Mouse (Mus musculus) CH12.LX (cell line): ENCODE measurements around the gene Ckap5. TPM values are rescaled to one million over a fixed set of nuclear protein-coding genes. Genes with fewer than 3 reads are reported as not detected.

Experiments
- DNase-seq: peaks from one replicate; pipeline ENCODE4 v3.0.0-alpha.2; 2013; ENCODE audit errors: extremely low read depth
- H3K27ac ChIP-seq: 2 replicates; pipeline ENCODE4 v1.5.1; 2012; ENCODE audit warnings: low read depth, mild to moderate bottlenecking, control low read depth, moderate library complexity; ENCODE audit not compliant: insufficient read depth
- H3K27me3 ChIP-seq: replicated peaks from 2 replicates; pipeline ENCODE3; 2012; ENCODE audit warnings: inconsistent platforms
- H3K36me3 ChIP-seq, 2 experiments: replicated peaks in 1 of 2; 2 replicates each; pipeline versions ENCODE3 to v1.6.1; 2012; ENCODE audit warnings: inconsistent platforms in 1 of 2, low read length in 1 of 2, mild to moderate bottlenecking in 1 of 2, mixed read lengths in 1 of 2, moderate library complexity in 1 of 2; ENCODE audit not compliant: control insufficient read depth in 1 of 2, insufficient read depth in 1 of 2
- H3K4me1 ChIP-seq, 2 experiments: 2 replicates each; pipeline ENCODE4 v1.6.1; 2012; ENCODE audit warnings: inconsistent platforms in 1 of 2, moderate library complexity in 1 of 2; ENCODE audit not compliant: insufficient read depth in 2 of 2, control insufficient read depth in 1 of 2
- H3K4me2 ChIP-seq: 2 replicates; pipeline ENCODE4 v1.6.1; 2012; ENCODE audit warnings: low read depth, mild to moderate bottlenecking, control low read depth; ENCODE audit not compliant: poor library complexity, insufficient read depth, severe bottlenecking
- H3K4me3 ChIP-seq, 3 experiments: fragments of 150-350 bp in 1 of 3; sonication (generic) in 1 of 3; replicated peaks in 1 of 3; 2 replicates each; pipeline versions ENCODE3 to v1.5.1; 2011 to 2012; ENCODE audit warnings: low read depth in 2 of 3, low read length in 2 of 3, mild to moderate bottlenecking in 2 of 3, moderate library complexity in 2 of 3, control low read depth in 1 of 3, improper control_type of control experiment in 1 of 3, inconsistent platforms in 1 of 3, mixed read lengths in 1 of 3; ENCODE audit not compliant: poor library complexity in 1 of 3
- H3K79me2 ChIP-seq: replicated peaks from 2 replicates; pipeline ENCODE4 v1.6.1; 2012; ENCODE audit warnings: mild to moderate bottlenecking, moderate library complexity; ENCODE audit not compliant: control insufficient read depth, poor library complexity, insufficient read depth, severe bottlenecking; ENCODE audit errors: extremely low read depth
- H3K9ac ChIP-seq: 2 replicates; pipeline ENCODE4 v1.6.1; 2012; ENCODE audit warnings: low read depth, mild to moderate bottlenecking, control low read depth, moderate library complexity; ENCODE audit not compliant: insufficient read depth
- H3K9me3 ChIP-seq: replicated peaks from 2 replicates; pipeline ENCODE3; 2012; ENCODE audit warnings: low read length, inconsistent platforms, mixed read lengths
- CHD2 ChIP-seq: IDR thresholded peaks from 2 replicates; pipeline ENCODE4 v1.6.1; 2011; ENCODE audit warnings: low read length, improper control_type of control experiment
- CTCF ChIP-seq, 2 experiments: IDR thresholded peaks in 1 of 2; conservative IDR thresholded peaks in 1 of 2; 2 replicates each; pipeline ENCODE4 v1.5.1; 2011 to 2012; ENCODE audit warnings: low read depth in 2 of 2, low read length in 2 of 2, improper control_type of control experiment in 1 of 2, inconsistent platforms in 1 of 2, mild to moderate bottlenecking in 1 of 2, moderate library complexity in 1 of 2
- ELF1 ChIP-seq: IDR thresholded peaks from 2 replicates; pipeline ENCODE4 v1.6.1; 2014; ENCODE audit warnings: low read depth, mild to moderate bottlenecking, inconsistent platforms, low read length, improper control_type of control experiment
- ETS1 ChIP-seq: conservative IDR thresholded peaks from 2 replicates; pipeline ENCODE4 v1.6.1; 2012; ENCODE audit warnings: low read depth, mild to moderate bottlenecking, inconsistent platforms, low read length, improper control_type of control experiment, moderate library complexity
- GABPA ChIP-seq: IDR thresholded peaks from 2 replicates; pipeline ENCODE4 v1.6.1; 2012; ENCODE audit warnings: low read depth, low read length, improper control_type of control experiment, inconsistent platforms; ENCODE audit not compliant: insufficient replicate concordance
- HCFC1 ChIP-seq: IDR thresholded peaks from 2 replicates; pipeline ENCODE4 v1.6.1; 2012; ENCODE audit warnings: low read depth, mild to moderate bottlenecking, inconsistent platforms, low read length, improper control_type of control experiment
- KAT2A ChIP-seq: IDR thresholded peaks from 2 replicates; pipeline ENCODE4 v1.6.1; 2012; ENCODE audit warnings: low read length, improper control_type of control experiment, inconsistent platforms; ENCODE audit not compliant: insufficient replicate concordance
- MAZ ChIP-seq: IDR thresholded peaks from 2 replicates; pipeline ENCODE4 v1.6.1; 2012; ENCODE audit warnings: low read depth, mild to moderate bottlenecking, inconsistent platforms, low read length, improper control_type of control experiment, moderate library complexity
- NELFE ChIP-seq: IDR thresholded peaks from 2 replicates; pipeline ENCODE4 v1.6.1; 2011; ENCODE audit warnings: low read depth, low read length, improper control_type of control experiment
- RAD21 ChIP-seq: IDR thresholded peaks from 2 replicates; pipeline ENCODE4 v1.6.1; 2011; ENCODE audit warnings: low read depth, mild to moderate bottlenecking, low read length, improper control_type of control experiment, moderate library complexity
- RCOR1 ChIP-seq: conservative IDR thresholded peaks from 2 replicates; pipeline ENCODE4 v1.6.1; 2012; ENCODE audit warnings: low read depth, mild to moderate bottlenecking, inconsistent platforms, low read length, improper control_type of control experiment
- SMC3 ChIP-seq: IDR thresholded peaks from 2 replicates; pipeline ENCODE4 v1.6.1; 2011; ENCODE audit warnings: low read depth, low read length, improper control_type of control experiment
- TBP ChIP-seq: conservative IDR thresholded peaks from 2 replicates; pipeline ENCODE4 v1.6.1; 2011; ENCODE audit warnings: low read depth, low read length, improper control_type of control experiment
- TCF12 ChIP-seq: IDR thresholded peaks from 2 replicates; pipeline ENCODE4 v1.6.1; 2014; ENCODE audit warnings: low read depth, mild to moderate bottlenecking, inconsistent platforms, low read length, improper control_type of control experiment
- USF1 ChIP-seq: IDR thresholded peaks from 2 replicates; pipeline ENCODE4 v1.6.1; 2014; ENCODE audit warnings: low read depth, mild to moderate bottlenecking, inconsistent platforms, low read length, improper control_type of control experiment
- ZC3H11A ChIP-seq: IDR thresholded peaks from 2 replicates; pipeline ENCODE4 v1.6.1; 2012; ENCODE audit warnings: low read depth, mild to moderate bottlenecking, inconsistent platforms, low read length, improper control_type of control experiment
- ZMIZ1 ChIP-seq: IDR thresholded peaks from 2 replicates; pipeline ENCODE4 v1.6.1; 2012; ENCODE audit warnings: low read depth, mild to moderate bottlenecking, inconsistent platforms, low read length, improper control_type of control experiment
- dilution Hi-C: fragments of 300-500 bp; cut with MboI; formaldehyde crosslinking; loops from 2 replicates; pipeline ENCODE4 v1.14.3; 2020; ENCODE audit warnings: low sequenced_read_pairs; ENCODE audit not compliant: extremely low pct_unique_long_range_greater_than_20kb, extremely low pct_ligation_motif_present
- in situ Hi-C: fragments of 300-500 bp; cut with MboI; formaldehyde crosslinking; loops from 3 replicates; pipeline ENCODE4 v1.14.3; 2019; ENCODE audit warnings: low sequenced_read_pairs, low pct_ligation_motif_present, low pct_unique_long_range_greater_than_20kb, mixed read lengths
- polyA plus RNA-seq: library from polyadenylated mRNA; unstranded; fragments of >175 nt; gene quantifications from 2 replicates; pipeline ENCODE4 v1.2.1, GENCODE M21; 2012; ENCODE audit warnings: low read depth; ENCODE audit not compliant: insufficient read length
- total RNA-seq, 2 experiments: library from RNA; depleted of rRNA; stranded (reverse); fragments of 300-350 nt in 1 of 2; fragments of >200 nt in 1 of 2; gene quantifications; 2 replicates each; pipeline ENCODE4 v1.2.3; 2012 to 2014

The Ckap5 gene
- total and polyA plus RNA-seq, 3 experiments, result 51.5 to 53.0 (median 52.3) TPM

GRCm38 (mm10) chr2:91508076-91508475 is 18.5 kb upstream of the Ckap5 start:
- no peaks in the 10 kb centered on the region for H3K9me3 ChIP-seq
- dilution Hi-C loops, result no loop called here
- in situ Hi-C loops, result no loop called here
- H3K79me2 ChIP-seq, result no peaks in the 10 kb centered on the region
- H3K9ac ChIP-seq, result no peak overlapping the region
- H3K36me3 ChIP-seq, result peaks cover 6 to 13% of the 10 kb centered on the region in 2 experiments
- H3K27me3 ChIP-seq, result no peaks in the 10 kb centered on the region
- no peak for DNase-seq
- H3K4me1 ChIP-seq, result peaks cover 0 to 4% of the 10 kb centered on the region in 2 experiments; a peak in 1 of 4 replicates
- TF ChIP-seq GABPA (no peak), USF1 (no peak), MAZ (no peak), SMC3 (no peak), NELFE (no peak)
- H3K27ac ChIP-seq, result no peak overlapping the region
- no peak overlapping the region for H3K4me2 ChIP-seq
- no peak overlapping the region for H3K4me3 ChIP-seq

- Histone ChIP-seq H3K36me3 (peaks cover 0 to 2% of the 10 kb centered on the region in 2 experiments), H3K4me3 (no peak overlapping the region), H3K79me2 (no peaks in the 10 kb centered on the region), H3K4me1 (no peaks in the 10 kb centered on the region), H3K27me3 (no peaks in the 10 kb centered on the region), H3K27ac (no peak overlapping the region), H3K4me2 (no peak overlapping the region), H3K9ac (no peak overlapping the region), H3K9me3 (no peaks in the 10 kb centered on the region)
- in situ Hi-C loops, result no loop called here
- dilution Hi-C loops, result no loop called here
- no peak for DNase-seq
- no peak for TF ChIP-seq SMC3
- no peak for TF ChIP-seq TBP
- TF ChIP-seq ELF1, result no peak
- no peak for TF ChIP-seq CHD2
- TF ChIP-seq ZC3H11A, result no peak
- no peak for TF ChIP-seq TCF12
- TF ChIP-seq ZMIZ1, result no peak
- TF ChIP-seq RAD21, result no peak
- no peak for TF ChIP-seq KAT2A
- TF ChIP-seq RCOR1, result no peak
- no peak for TF ChIP-seq CTCF (conservative IDR thresholded peaks at IDR 0.05 in 1 of 2, IDR thresholded peaks at IDR 0.05 in 1 of 2; ENCODE audit: low read depth in 2 of 2, low read length in 2 of 2)
- no peak for TF ChIP-seq ETS1
Measured at GRCm38 (mm10) chr2:91517186-91517585, 9.4 kb upstream of the Ckap5 start.

- Histone ChIP-seq H3K4me1 (peaks cover 3 to 18% of the 10 kb centered on the region in 2 experiments; a peak in 2 of 4 replicates), H3K36me3 (peaks cover 3 to 31% of the 10 kb centered on the region in 2 experiments), H3K4me3 (peak overlapping the region; percentile 79 to 96 (median 94)), H3K27ac (0 out of 2 replicates have a peak overlapping the region, but pooled peaks have one; percentile 3), H3K9ac (peak overlapping the region; percentile 95), H3K4me2 (peak overlapping the region; percentile 65), H3K9me3 (peaks cover 2% of the 10 kb centered on the region), H3K27me3 (no peaks in the 10 kb centered on the region), H3K79me2 (peaks cover 47% of the 10 kb centered on the region)
- peak; percentile 57 for DNase-seq
- dilution Hi-C loops (no loop called here), in situ Hi-C loops (no loop called here)
- TF ChIP-seq HCFC1, result no peak
- no peak for TF ChIP-seq ZC3H11A
- 0 out of 4 replicates have a peak, but pooled peaks of 1 of the 2 experiments have one; percentile 1 for TF ChIP-seq CTCF (conservative IDR thresholded peaks at IDR 0.05 in 1 of 2, IDR thresholded peaks at IDR 0.05 in 1 of 2; ENCODE audit: low read depth in 2 of 2, low read length in 2 of 2)
Measured at GRCm38 (mm10) chr2:91527147-91527486, 555 bp downstream of the Ckap5 start.
